Mouse (Mus musculus) olfactory bulb, adult 2 months (tissue): ENCODE measurements around the gene Prss46. TPM values are rescaled to one million over a fixed set of nuclear protein-coding genes. Genes with fewer than 3 reads are reported as not detected.

Experiments
- H3K27ac ChIP-seq: fragments of 200-500 bp; 2 replicates; pipeline ENCODE4 v1.5.1; 2012; ENCODE audit warnings: low read depth, low read length; ENCODE audit not compliant: insufficient read depth
- H3K4me1 ChIP-seq: fragments of 200-500 bp; 2 replicates; pipeline ENCODE4 v1.6.1; 2012; ENCODE audit warnings: low read length; ENCODE audit not compliant: control insufficient read depth, insufficient read depth
- H3K4me3 ChIP-seq: fragments of 200-500 bp; 2 replicates; pipeline ENCODE4 v1.5.1; 2012; ENCODE audit warnings: mild to moderate bottlenecking, low read depth, low read length, moderate library complexity; ENCODE audit not compliant: insufficient read depth
- CTCF ChIP-seq: fragments of 200-500 bp; IDR thresholded peaks from 2 replicates; pipeline ENCODE4 v1.5.1; 2012; ENCODE audit warnings: low read depth, mild to moderate bottlenecking, low read length, moderate library complexity; ENCODE audit not compliant: insufficient read depth
- POLR2A ChIP-seq: fragments of 200-500 bp; IDR thresholded peaks from 2 replicates; pipeline ENCODE4 v1.6.1; 2012; ENCODE audit warnings: mild to moderate bottlenecking, low read depth, low read length, moderate library complexity; ENCODE audit not compliant: insufficient read depth
- WGBS: fragments of 180-500 bp; shearing (Covaris S2); methylation state at CpG from one replicate; pipeline ENCODE4 v1.1.7; 2018; 5-methylcytosine and 5-hydroxymethylcytosine counted together
- polyA plus RNA-seq: library from polyadenylated mRNA; stranded (reverse); fragments of >200 nt; gene quantifications from 2 replicates; pipeline ENCODE4 v1.2.4, GENCODE M21; 2012; ENCODE audit warnings: low replicate concordance; ENCODE audit not compliant: missing spikeins, insufficient read depth, insufficient read length

Gene Prss46
- polyA plus RNA-seq, 1 experiment: not detected

GRCm38 (mm10) chr9:110856920-110857319 lies 12.6 kb downstream of the Prss46 start:
- no peak overlapping the region for H3K4me3 ChIP-seq
- TF ChIP-seq POLR2A: no peak
- no peak for TF ChIP-seq CTCF
- 68% methylated on average over 4 of the region's 4 CpGs for WGBS
- peaks cover 7% of the 10 kb centered on the region for H3K4me1 ChIP-seq
- H3K27ac ChIP-seq: no peak overlapping the region

GRCm38 (mm10) chr9:110857781-110858472 lies 13.6 kb downstream of the Prss46 start, which contains the start of gene Prss50:
TSS of gene Prss50 (plus strand) at chr9:110857967.
- no peak for TF ChIP-seq POLR2A
- peaks cover 7% of the 10 kb centered on the region for H3K4me1 ChIP-seq
- 14% methylated on average over 50 of the region's 50 CpGs for WGBS
- H3K4me3 ChIP-seq: no peak within 1 kb of the TSS
- no peak within 1 kb of the TSS for H3K27ac ChIP-seq

GRCm38 (mm10) chr9:110858523-110858922 lies 14.2 kb downstream of the Prss46 start:
- no peak overlapping the region for H3K4me3 ChIP-seq
- no peak for TF ChIP-seq POLR2A
- no peak for TF ChIP-seq CTCF
- WGBS: 75% methylated on average over 5 of the region's 5 CpGs
- H3K4me1 ChIP-seq: peaks cover 7% of the 10 kb centered on the region
- H3K27ac ChIP-seq: no peak overlapping the region

- WGBS: 86% methylated on average over 5 of the region's 5 CpGs
- H3K4me3 ChIP-seq: no peak overlapping the region
- no peak for TF ChIP-seq CTCF
- no peak for TF ChIP-seq POLR2A
- no peak overlapping the region for H3K27ac ChIP-seq
- H3K4me1 ChIP-seq: peaks cover 7% of the 10 kb centered on the region
These were observed 14.8 kb downstream of the Prss46 start for GRCm38 (mm10) chr9:110858967-110859596.

- Histone ChIP-seq H3K27ac (no peak overlapping the region), H3K4me1 (peaks cover 9% of the 10 kb centered on the region), H3K4me3 (no peak overlapping the region)
- TF ChIP-seq POLR2A (no peak), CTCF (peak; percentile 39; the same call in 1 of the 2 replicates)
- WGBS: 33% methylated on average over 7 of the region's 7 CpGs
These were observed 26.7 kb downstream of the Prss46 start for GRCm38 (mm10) chr9:110871030-110871429.

- TF ChIP-seq CTCF (no peak), POLR2A (no peak)
- 12% methylated on average over 40 of the region's 40 CpGs for WGBS
- Histone ChIP-seq H3K4me1 (peaks cover 9% of the 10 kb centered on the region), H3K27ac (no peak overlapping the region), H3K4me3 (peak overlapping the region; percentile 28)
These were observed 29.7 kb downstream of the Prss46 start for GRCm38 (mm10) chr9:110873681-110874659.

GRCm38 (mm10) chr9:110874660-110875191 lies 30.4 kb downstream of the Prss46 start:
- Histone ChIP-seq H3K27ac (no peak overlapping the region), H3K4me1 (peaks cover 14% of the 10 kb centered on the region), H3K4me3 (no peak overlapping the region)
- WGBS: 34% methylated on average over 3 of the region's 3 CpGs
- TF ChIP-seq CTCF (no peak), POLR2A (no peak)

GRCm38 (mm10) chr9:110875288-110875695 lies 31.0 kb downstream of the Prss46 start:
- Histone ChIP-seq H3K4me1 (peaks cover 20% of the 10 kb centered on the region), H3K4me3 (no peak overlapping the region), H3K27ac (no peak overlapping the region)
- 39% methylated on average over 6 of the region's 6 CpGs for WGBS
- no peak for TF ChIP-seq POLR2A
- TF ChIP-seq CTCF: no peak
